Mouse (Mus musculus) hindbrain, embryonic 15.5 days (tissue): ENCODE results near the gene 1700056E22Rik. TPM values are rescaled to one million over a fixed set of nuclear protein-coding genes. Genes with fewer than 3 reads are reported as not detected.

Experiments used
- ATAC-seq: fragments of 200-750 bp; cut with Nextera tagmentation; 2 replicates; pipeline ENCODE4 v1.8.0; 2017; ENCODE audit warnings: low read depth, moderate number of reproducible peaks, moderate TSS enrichment; ENCODE audit not compliant: low FRiP score
- H3K27ac ChIP-seq: fragments of 300-500 bp; sonication (generic); replicated peaks from 2 replicates; pipeline ENCODE4 v1.5.1; 2015; ENCODE audit warnings: mild to moderate bottlenecking, inconsistent platforms
- H3K27me3 ChIP-seq: fragments of 300-500 bp; sonication (generic); 2 replicates; pipeline ENCODE4 v1.6.1; 2015; ENCODE audit warnings: control low read depth, inconsistent platforms
- H3K36me3 ChIP-seq: fragments of 300-500 bp; sonication (generic); 2 replicates; pipeline ENCODE4 v1.6.1; 2015; ENCODE audit warnings: control low read depth, inconsistent platforms
- H3K4me1 ChIP-seq: fragments of 300-500 bp; sonication (generic); replicated peaks from 2 replicates; pipeline ENCODE4 v1.6.1; 2015; ENCODE audit warnings: control low read depth, inconsistent platforms
- H3K4me2 ChIP-seq: fragments of 300-500 bp; sonication (generic); 2 replicates; pipeline ENCODE4 v1.6.1; 2015; ENCODE audit warnings: moderate library complexity, mild to moderate bottlenecking, inconsistent platforms
- H3K4me3 ChIP-seq: fragments of 300-500 bp; sonication (generic); 2 replicates; pipeline ENCODE4 v1.5.1; 2015; ENCODE audit warnings: mild to moderate bottlenecking, inconsistent platforms
- H3K9ac ChIP-seq: fragments of 300-500 bp; sonication (generic); 2 replicates; pipeline ENCODE4 v1.6.1; 2015; ENCODE audit warnings: inconsistent platforms
- H3K9me3 ChIP-seq: fragments of 300-500 bp; sonication (generic); 2 replicates; pipeline ENCODE4 v1.6.1; 2016; ENCODE audit warnings: control low read depth, inconsistent platforms
- WGBS: fragments of 180-500 bp; shearing (Covaris S2); methylation state at CpG from one replicate; pipeline ENCODE4 v1.1.7; 2015; 5-methylcytosine and 5-hydroxymethylcytosine counted together
- polyA plus RNA-seq: library from polyadenylated mRNA; unstranded; fragments of >200 nt; fragmentation: Nextera tagmentation; extraction: Ambion mirVana; gene quantifications from 2 replicates; pipeline ENCODE4 v1.2.1, GENCODE M21; 2015

Gene 1700056E22Rik
- polyA plus RNA-seq, 1 experiment from 2014 or later: 0.67 TPM

GRCm38 (mm10) chr1:184033390-184034010 is 601 bp downstream of the 1700056E22Rik start:
- Histone ChIP-seq H3K4me3 (peak overlapping the region; percentile 66), H3K36me3 (no peaks in the 10 kb centered on the region), H3K9me3 (no peaks in the 10 kb centered on the region), H3K4me1 (peaks cover 37% of the 10 kb centered on the region), H3K9ac (peak overlapping the region; percentile 85), H3K27me3 (0 out of 2 replicates have a peak, but pooled peaks cover 6% of the 10 kb centered on the region), H3K27ac (peak overlapping the region; percentile 90), H3K4me2 (peak overlapping the region; percentile 99)
- peak; percentile 78; the same call in 1 of the 2 replicates for ATAC-seq
- WGBS: under 1% methylated on average over 62 of the region's 63 CpGs

- H3K27me3 ChIP-seq: 0 out of 2 replicates have a peak, but pooled peaks cover 6% of the 10 kb centered on the region
- peak overlapping the region; percentile 85 for H3K9ac ChIP-seq
- WGBS: 25% methylated on average over 19 of the region's 19 CpGs
- H3K4me1 ChIP-seq: peaks cover 37% of the 10 kb centered on the region
- peak overlapping the region; percentile 99 for H3K4me2 ChIP-seq
- H3K36me3 ChIP-seq: no peaks in the 10 kb centered on the region
- H3K9me3 ChIP-seq: no peaks in the 10 kb centered on the region
- H3K4me3 ChIP-seq: peak overlapping the region; percentile 66
- no peak for ATAC-seq
- H3K27ac ChIP-seq: peak overlapping the region; percentile 90
These were observed 1.3 kb downstream of the 1700056E22Rik start for GRCm38 (mm10) chr1:184032682-184033389.

GRCm38 (mm10) chr1:184030070-184030802 is 3.9 kb downstream of the 1700056E22Rik start:
- Histone ChIP-seq H3K36me3 (no peaks in the 10 kb centered on the region), H3K27me3 (0 out of 2 replicates have a peak, but pooled peaks cover 6% of the 10 kb centered on the region), H3K4me1 (peaks cover 17% of the 10 kb centered on the region), H3K9ac (no peak overlapping the region), H3K9me3 (no peaks in the 10 kb centered on the region), H3K4me2 (no peak overlapping the region), H3K27ac (no peak overlapping the region), H3K4me3 (no peak overlapping the region)
- ATAC-seq: no peak
- 94% methylated on average over 8 of the region's 8 CpGs for WGBS

DNA sequence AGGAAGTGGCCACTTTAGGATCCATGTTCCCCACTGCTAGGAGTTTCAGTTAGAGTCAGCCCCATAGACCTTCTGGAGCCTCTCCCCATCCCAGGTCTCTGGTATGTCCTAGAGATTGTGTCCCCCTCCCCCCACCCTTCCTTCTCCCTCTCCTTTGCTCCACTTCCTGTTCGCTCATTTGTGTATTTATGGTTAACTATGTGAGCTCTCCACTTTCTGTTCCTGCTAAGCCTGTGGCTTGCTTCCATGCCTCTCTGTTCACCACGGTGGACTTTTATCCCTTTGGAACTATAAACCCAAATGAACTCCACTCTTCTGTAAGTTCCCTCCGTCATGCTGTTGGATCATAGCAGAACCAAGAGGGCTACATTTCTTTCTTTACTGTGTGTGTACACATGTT is 7.1 kb downstream of the 1700056E22Rik start:
- no peak for ATAC-seq

GRCm38 (mm10) chr1:184025079-184025478 is 9.0 kb downstream of the 1700056E22Rik start:
- Histone ChIP-seq H3K4me2 (no peak overlapping the region), H3K9me3 (no peaks in the 10 kb centered on the region)
- 92% methylated on average over 5 of the region's 5 CpGs for WGBS

More for the DNA sequence above, 7.1 kb downstream of the 1700056E22Rik start:
- no peak overlapping the region for H3K27ac ChIP-seq
- no peak overlapping the region for H3K4me2 ChIP-seq
- no peaks in the 10 kb centered on the region for H3K36me3 ChIP-seq
- WGBS: 92% methylated on average over 3 of the region's 3 CpGs
- H3K9ac ChIP-seq: no peak overlapping the region
- no peaks in the 10 kb centered on the region for H3K4me1 ChIP-seq
- no peak overlapping the region for H3K4me3 ChIP-seq
- 0 out of 2 replicates have a peak, but pooled peaks cover 6% of the 10 kb centered on the region for H3K27me3 ChIP-seq
- no peaks in the 10 kb centered on the region for H3K9me3 ChIP-seq

DNA sequence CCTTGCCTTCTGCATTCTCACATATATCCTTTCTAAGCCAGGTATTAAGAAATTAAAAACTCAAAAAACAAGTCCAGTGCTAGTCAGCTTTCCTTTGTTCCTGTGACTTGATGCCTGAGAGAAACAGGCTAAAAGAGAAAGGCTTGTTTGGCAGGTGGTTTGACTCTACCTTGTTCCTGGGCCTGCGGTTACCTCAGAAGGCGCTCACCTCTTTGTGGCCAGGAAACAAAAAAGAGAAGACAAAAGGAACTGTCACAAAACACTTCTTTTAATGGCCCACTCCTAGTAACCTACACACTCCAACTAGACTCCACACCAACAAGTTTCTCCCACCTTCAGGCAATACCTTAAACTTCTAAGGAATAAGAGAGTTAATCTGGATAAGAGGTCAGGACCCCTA is 9.5 kb downstream of the 1700056E22Rik start:
- no peak overlapping the region for H3K9ac ChIP-seq
- no peaks in the 10 kb centered on the region for H3K4me1 ChIP-seq
- H3K9me3 ChIP-seq: no peaks in the 10 kb centered on the region
- ATAC-seq: no peak
- no peak overlapping the region for H3K27ac ChIP-seq
- no peak overlapping the region for H3K4me3 ChIP-seq
- H3K36me3 ChIP-seq: no peaks in the 10 kb centered on the region
- H3K4me2 ChIP-seq: no peak overlapping the region
- no peaks in the 10 kb centered on the region for H3K27me3 ChIP-seq
- 100% methylated on average over 2 of the region's 2 CpGs for WGBS

More at GRCm38 (mm10) chr1:184025079-184025478, 9.0 kb downstream of the 1700056E22Rik start:
- Histone ChIP-seq H3K36me3 (no peaks in the 10 kb centered on the region), H3K4me3 (no peak overlapping the region), H3K9ac (no peak overlapping the region), H3K27ac (no peak overlapping the region), H3K4me1 (no peaks in the 10 kb centered on the region), H3K27me3 (no peaks in the 10 kb centered on the region)
- ATAC-seq: no peak

- 58% methylated on average over 2 of the region's 2 CpGs for WGBS
- Histone ChIP-seq H3K9me3 (no peaks in the 10 kb centered on the region), H3K36me3 (no peaks in the 10 kb centered on the region), H3K27me3 (no peaks in the 10 kb centered on the region), H3K4me2 (no peak overlapping the region), H3K4me1 (no peaks in the 10 kb centered on the region), H3K4me3 (no peak overlapping the region), H3K9ac (no peak overlapping the region), H3K27ac (no peak overlapping the region)
- no peak for ATAC-seq
These were observed 10.1 kb downstream of the 1700056E22Rik start for GRCm38 (mm10) chr1:184023971-184024370.

DNA sequence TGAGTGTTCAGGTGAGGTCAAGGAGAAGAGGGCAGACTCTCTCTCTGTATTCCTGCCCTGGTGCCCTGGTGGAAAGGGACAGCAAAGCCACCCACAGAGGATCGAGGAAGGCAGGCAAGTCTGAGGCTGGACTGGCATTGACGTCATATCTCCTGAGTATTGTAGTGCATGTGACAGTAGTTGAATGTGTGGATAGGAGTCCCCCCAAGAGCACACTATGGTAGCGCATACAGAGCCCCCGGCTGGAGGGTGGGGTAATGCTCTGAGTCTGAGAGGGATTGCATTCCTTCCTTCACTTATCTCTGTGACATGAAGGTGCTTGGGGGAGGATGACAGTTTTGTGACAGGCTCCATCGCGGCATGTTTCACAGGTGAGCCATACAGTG is 14.4 kb downstream of the 1700056E22Rik start:
- H3K36me3 ChIP-seq: no peaks in the 10 kb centered on the region
- no peak overlapping the region for H3K9ac ChIP-seq
- H3K4me1 ChIP-seq: no peaks in the 10 kb centered on the region
- H3K27me3 ChIP-seq: no peaks in the 10 kb centered on the region
- H3K9me3 ChIP-seq: no peaks in the 10 kb centered on the region
- no peak overlapping the region for H3K4me2 ChIP-seq
- ATAC-seq: no peak
- 51% methylated on average over 6 of the region's 6 CpGs for WGBS
- no peak overlapping the region for H3K4me3 ChIP-seq
- H3K27ac ChIP-seq: no peak overlapping the region

GRCm38 (mm10) chr1:184019042-184019721 is 14.9 kb downstream of the 1700056E22Rik start:
- no peak for ATAC-seq
- H3K9ac ChIP-seq: no peak overlapping the region

GRCm38 (mm10) chr1:184017606-184018005 is 16.5 kb downstream of the 1700056E22Rik start:
- Histone ChIP-seq H3K36me3 (no peaks in the 10 kb centered on the region), H3K4me3 (no peak overlapping the region), H3K4me2 (no peak overlapping the region), H3K27me3 (no peaks in the 10 kb centered on the region), H3K27ac (no peak overlapping the region), H3K9me3 (no peaks in the 10 kb centered on the region), H3K4me1 (no peaks in the 10 kb centered on the region), H3K9ac (no peak overlapping the region)
- 89% methylated on average over 2 of the region's 2 CpGs for WGBS
- ATAC-seq: no peak

More at GRCm38 (mm10) chr1:184019042-184019721, 14.9 kb downstream of the 1700056E22Rik start:
- WGBS: 53% methylated on average over 6 of the region's 6 CpGs
- no peak overlapping the region for H3K4me3 ChIP-seq
- no peaks in the 10 kb centered on the region for H3K4me1 ChIP-seq
- H3K4me2 ChIP-seq: no peak overlapping the region
- H3K27ac ChIP-seq: no peak overlapping the region
- H3K9me3 ChIP-seq: no peaks in the 10 kb centered on the region
- H3K36me3 ChIP-seq: no peaks in the 10 kb centered on the region
- no peaks in the 10 kb centered on the region for H3K27me3 ChIP-seq

GRCm38 (mm10) chr1:184015995-184016730 is 17.9 kb downstream of the 1700056E22Rik start:
- 74% methylated on average over 10 of the region's 10 CpGs for WGBS
- H3K4me3 ChIP-seq: no peak overlapping the region
- no peak overlapping the region for H3K27ac ChIP-seq
- no peaks in the 10 kb centered on the region for H3K9me3 ChIP-seq
- no peak overlapping the region for H3K9ac ChIP-seq
- no peak for ATAC-seq
- H3K27me3 ChIP-seq: no peaks in the 10 kb centered on the region
- no peaks in the 10 kb centered on the region for H3K4me1 ChIP-seq
- no peak overlapping the region for H3K4me2 ChIP-seq
- H3K36me3 ChIP-seq: no peaks in the 10 kb centered on the region
